Mouse (Mus musculus): ENCODE measurements at regions not wholly inside any gene's neighbourhood (a gene's known extent, or its start where the extent isn't known, plus 50 kb on each side); places are given as distances from the start of the nearest gene placed in this dataset.
"Not testable (repeated sequence)": the region's sequence is repeated elsewhere in the genome, so short reads cannot be mapped to it uniquely, and the experiment has no call there.

- H3K9ac ChIP-seq, result no peak overlapping the region
- no peaks in the 10 kb centered on the region for H3K9me3 ChIP-seq
- H3K4me2 ChIP-seq (replicated peaks), result no peak overlapping the region
- no peaks in the 10 kb centered on the region for H3K27me3 ChIP-seq (replicated peaks)
- ATAC-seq (ENCODE audit: low FRiP score, low read depth), result no peak
- 90% methylated on average over 3 of the region's 3 CpGs for WGBS
- no peak overlapping the region for H3K4me3 ChIP-seq
- no peaks in the 10 kb centered on the region for H3K36me3 ChIP-seq
- H3K27ac ChIP-seq, result no peak overlapping the region
- H3K4me1 ChIP-seq, result no peaks in the 10 kb centered on the region
These were observed 90.7 kb upstream of the Tcerg1l start for GRCm38 (mm10) chr7:138488201-138488720.

DNA sequence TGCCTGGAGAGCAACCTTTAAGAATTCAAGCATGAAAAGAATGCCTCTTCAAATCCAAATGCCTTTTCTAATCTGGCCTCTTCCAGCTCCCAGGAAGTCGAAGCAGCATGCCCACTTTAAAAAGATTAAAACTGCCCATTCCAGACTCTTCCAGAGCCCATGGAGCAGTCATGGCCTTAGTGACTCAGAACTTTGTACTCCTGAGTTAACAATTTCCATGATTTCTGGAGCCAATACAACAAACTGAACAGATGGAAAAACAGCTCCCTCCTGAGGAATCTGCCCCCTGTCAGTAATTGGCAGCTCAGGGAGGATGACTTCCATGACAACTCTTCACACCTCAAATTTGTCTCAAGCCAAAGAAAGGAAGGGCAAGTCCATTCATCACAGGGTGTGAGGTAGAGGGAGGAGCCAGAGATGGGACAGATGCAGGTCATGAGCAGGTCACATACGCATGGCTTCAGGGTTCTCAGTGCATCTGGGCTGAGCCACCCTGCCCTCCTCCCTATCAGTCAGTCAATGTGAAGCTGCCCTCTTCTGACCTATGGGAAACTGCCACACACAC, 75.4 kb upstream of the Tcerg1l start:
- Histone ChIP-seq H3K27me3 (replicated peaks) (no peaks in the 10 kb centered on the region), H3K9ac (no peak overlapping the region), H3K27ac (no peak overlapping the region), H3K4me3 (no peak overlapping the region), H3K9me3 (no peaks in the 10 kb centered on the region), H3K4me1 (no peaks in the 10 kb centered on the region), H3K4me2 (replicated peaks) (no peak overlapping the region), H3K36me3 (no peaks in the 10 kb centered on the region)
- no peak for ATAC-seq (ENCODE audit: low FRiP score, low read depth)
- WGBS, result 72% methylated on average over 2 of the region's 2 CpGs

DNA sequence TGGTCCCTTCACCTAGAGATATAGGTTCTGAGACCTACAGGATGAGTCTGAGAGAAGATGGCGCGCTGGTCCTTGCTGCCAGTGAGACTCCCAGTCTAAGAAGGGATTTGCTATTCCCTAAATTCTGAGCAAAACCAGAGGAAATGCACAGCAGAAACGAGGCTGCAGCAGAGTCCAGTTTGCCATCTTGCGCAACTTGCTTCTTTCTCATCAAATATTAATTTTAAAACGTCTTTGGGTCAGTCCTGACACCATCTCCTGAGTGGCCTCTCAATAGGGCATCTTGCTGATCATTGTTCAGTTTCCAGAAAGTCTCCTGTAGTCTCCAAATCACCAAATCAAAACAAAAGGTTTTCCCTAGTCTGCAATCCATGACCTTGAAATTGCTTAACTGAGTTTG, 74.8 kb upstream of the Tcerg1l start:
- no peak overlapping the region for H3K9ac ChIP-seq
- no peaks in the 10 kb centered on the region for H3K36me3 ChIP-seq
- no peaks in the 10 kb centered on the region for H3K27me3 ChIP-seq (replicated peaks)
- no peak overlapping the region for H3K4me3 ChIP-seq
- ATAC-seq (ENCODE audit: low FRiP score, low read depth), result no peak
- WGBS, result 88% methylated on average over 5 of the region's 5 CpGs
- no peak overlapping the region for H3K27ac ChIP-seq
- H3K4me2 ChIP-seq (replicated peaks), result no peak overlapping the region
- H3K9me3 ChIP-seq, result no peaks in the 10 kb centered on the region
- H3K4me1 ChIP-seq, result no peaks in the 10 kb centered on the region

DNA sequence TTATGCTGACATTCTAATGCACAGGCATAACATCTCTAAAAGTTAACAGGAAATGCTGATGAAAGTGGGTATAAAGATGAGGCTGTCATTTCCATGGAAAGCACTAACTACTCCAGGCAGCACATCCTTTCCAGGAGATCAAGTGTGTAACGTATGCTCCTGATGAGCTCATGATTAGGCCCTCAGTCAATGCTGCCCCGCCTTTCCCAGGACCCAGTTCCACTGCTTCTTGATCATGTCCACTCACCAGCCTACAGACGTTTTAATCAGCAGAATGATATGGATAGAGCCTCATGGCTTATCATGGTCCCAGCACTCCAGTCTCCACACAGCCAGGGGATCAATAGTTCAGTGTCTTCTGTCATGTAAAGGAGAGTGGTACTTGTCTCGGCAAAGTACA, 71.7 kb upstream of the Tcerg1l start:
- 86% methylated on average over 4 of the region's 4 CpGs for WGBS
- no peaks in the 10 kb centered on the region for H3K4me1 ChIP-seq

DNA sequence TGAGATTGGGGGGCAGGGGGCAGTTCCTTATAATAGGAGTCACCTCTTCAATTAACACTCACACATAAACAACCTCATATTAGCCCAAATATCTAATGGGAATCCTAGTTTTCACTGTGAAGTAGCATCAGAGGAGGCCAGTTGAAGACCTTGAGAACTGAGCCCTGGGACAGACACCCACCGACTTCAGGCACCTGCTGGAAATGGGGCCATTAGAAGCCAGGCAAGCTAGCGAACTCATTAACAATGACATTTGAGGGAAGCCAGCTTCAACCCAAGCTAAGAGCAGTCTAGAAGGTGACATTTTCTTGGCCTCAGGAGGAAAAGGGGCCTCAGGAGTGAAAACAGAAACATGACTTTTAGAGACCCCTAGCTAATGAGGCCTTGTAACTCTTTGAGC, 70.9 kb upstream of the Tcerg1l start:
- H3K4me1 ChIP-seq, result no peaks in the 10 kb centered on the region
- no peak overlapping the region for H3K4me3 ChIP-seq
- no peaks in the 10 kb centered on the region for H3K9me3 ChIP-seq
- no peak overlapping the region for H3K4me2 ChIP-seq (replicated peaks)
- H3K27me3 ChIP-seq (replicated peaks), result no peaks in the 10 kb centered on the region
- no peaks in the 10 kb centered on the region for H3K36me3 ChIP-seq
- WGBS, result 86% methylated on average over 2 of the region's 2 CpGs
- H3K27ac ChIP-seq, result no peak overlapping the region
- no peak overlapping the region for H3K9ac ChIP-seq
- no peak for ATAC-seq (ENCODE audit: low FRiP score, low read depth)

More for the DNA sequence above, 71.7 kb upstream of the Tcerg1l start:
- no peaks in the 10 kb centered on the region for H3K9me3 ChIP-seq
- H3K27ac ChIP-seq, result no peak overlapping the region
- H3K9ac ChIP-seq, result no peak overlapping the region
- H3K36me3 ChIP-seq, result no peaks in the 10 kb centered on the region
- no peak overlapping the region for H3K4me3 ChIP-seq
- H3K27me3 ChIP-seq (replicated peaks), result no peaks in the 10 kb centered on the region
- H3K4me2 ChIP-seq (replicated peaks), result no peak overlapping the region
- ATAC-seq (ENCODE audit: low FRiP score, low read depth), result no peak

GRCm38 (mm10) chr7:138467981-138468380, 70.5 kb upstream of the Tcerg1l start:
- H3K36me3 ChIP-seq, result no peaks in the 10 kb centered on the region

DNA sequence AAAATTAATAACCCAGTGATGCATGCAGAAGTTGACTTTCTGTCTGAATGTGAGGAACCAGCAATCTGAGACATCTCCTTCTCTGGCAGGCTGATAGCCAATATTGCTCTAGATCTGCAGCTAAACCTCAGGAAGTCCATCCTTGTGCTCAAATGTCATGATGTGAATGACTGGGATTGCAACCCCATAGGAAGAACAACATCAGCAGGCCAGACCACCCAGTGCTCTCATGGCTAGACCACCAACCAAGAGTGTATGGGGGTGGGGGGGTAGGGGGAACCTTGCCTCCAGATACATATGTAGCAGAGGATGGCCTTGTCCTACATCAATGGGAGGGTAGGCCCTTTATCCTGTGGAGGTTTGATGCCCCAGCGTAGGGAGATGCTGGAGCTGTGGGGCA, 69.9 kb upstream of the Tcerg1l start:
- H3K4me2 ChIP-seq (replicated peaks), result no peak overlapping the region
- no peaks in the 10 kb centered on the region for H3K4me1 ChIP-seq
- no peaks in the 10 kb centered on the region for H3K27me3 ChIP-seq (replicated peaks)
- WGBS, result 90% methylated on average over 1 of the region's 1 CpGs
- H3K36me3 ChIP-seq, result no peaks in the 10 kb centered on the region
- H3K4me3 ChIP-seq, result no peak overlapping the region
- H3K27ac ChIP-seq, result no peak overlapping the region
- no peak for ATAC-seq (ENCODE audit: low FRiP score, low read depth)
- H3K9ac ChIP-seq, result no peak overlapping the region
- no peaks in the 10 kb centered on the region for H3K9me3 ChIP-seq

More at GRCm38 (mm10) chr7:138467981-138468380, 70.5 kb upstream of the Tcerg1l start:
- Histone ChIP-seq H3K9ac (no peak overlapping the region), H3K27ac (no peak overlapping the region), H3K4me1 (no peaks in the 10 kb centered on the region), H3K4me3 (no peak overlapping the region), H3K27me3 (replicated peaks) (no peaks in the 10 kb centered on the region), H3K9me3 (no peaks in the 10 kb centered on the region), H3K4me2 (replicated peaks) (no peak overlapping the region)
- ATAC-seq (ENCODE audit: low FRiP score, low read depth), result no peak
- WGBS, result 77% methylated on average over 2 of the region's 2 CpGs

GRCm38 (mm10) chr7:138457964-138458363, 60.4 kb upstream of the Tcerg1l start:
- Histone ChIP-seq H3K9me3 (no peaks in the 10 kb centered on the region), H3K4me2 (replicated peaks) (no peak overlapping the region), H3K27ac (no peak overlapping the region), H3K9ac (no peak overlapping the region), H3K4me3 (no peak overlapping the region), H3K36me3 (no peaks in the 10 kb centered on the region), H3K27me3 (replicated peaks) (no peaks in the 10 kb centered on the region), H3K4me1 (0 out of 2 replicates have a peak, but pooled peaks cover 3% of the 10 kb centered on the region)
- 52% methylated on average over 7 of the region's 7 CpGs for WGBS
- no peak for ATAC-seq (ENCODE audit: low FRiP score, low read depth)

- Histone ChIP-seq H3K9me3 (no peaks in the 10 kb centered on the region), H3K27me3 (replicated peaks) (no peaks in the 10 kb centered on the region), H3K4me2 (replicated peaks) (no peak overlapping the region), H3K4me3 (no peak overlapping the region), H3K4me1 (0 out of 2 replicates have a peak, but pooled peaks cover 3% of the 10 kb centered on the region), H3K9ac (no peak overlapping the region), H3K27ac (no peak overlapping the region), H3K36me3 (no peaks in the 10 kb centered on the region)
- ATAC-seq (ENCODE audit: low FRiP score, low read depth), result no peak
- WGBS, result 90% methylated on average over 3 of the region's 3 CpGs
These were observed 57.8 kb upstream of the Tcerg1l start for GRCm38 (mm10) chr7:138455371-138455770.

DNA sequence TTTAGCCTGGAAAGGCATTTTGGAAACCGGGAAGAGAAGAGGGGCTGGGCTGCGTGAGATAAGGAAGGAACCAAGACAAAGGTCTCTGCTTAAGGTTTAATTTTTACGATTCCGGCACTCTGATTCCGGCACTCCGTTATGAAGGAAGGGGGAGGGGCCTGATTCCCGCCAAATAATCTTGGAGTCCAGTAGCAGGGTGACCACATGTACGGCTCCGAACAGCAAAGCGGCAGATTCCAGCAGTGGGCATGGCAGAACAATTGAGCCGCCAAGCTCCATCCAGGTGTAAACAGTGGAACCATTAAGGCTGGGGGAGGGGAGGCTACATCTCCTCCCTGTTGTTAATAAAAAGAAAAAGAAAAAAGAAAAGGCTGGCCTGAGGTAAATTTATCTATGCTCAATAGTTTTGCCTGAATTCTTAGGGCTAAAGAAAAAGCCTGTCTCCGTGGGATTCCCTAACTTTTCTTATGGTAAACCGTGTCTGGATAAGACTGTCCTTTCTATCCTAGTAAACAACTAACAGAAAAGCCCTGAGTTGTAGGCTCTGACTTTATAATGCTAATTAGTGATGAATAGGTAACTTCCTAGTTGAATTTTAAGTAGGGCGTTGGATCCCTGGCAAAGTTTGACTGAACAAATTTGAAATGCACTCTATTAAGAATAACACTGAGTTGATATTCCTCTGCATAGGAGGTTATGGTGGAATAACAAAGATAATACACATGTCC, 57.1 kb upstream of the Tcerg1l start:
- not testable (repeated sequence) for ATAC-seq (ENCODE audit: low FRiP score, low read depth); H3K4me2 ChIP-seq (replicated peaks); H3K4me1 ChIP-seq; H3K27ac ChIP-seq; H3K4me3 ChIP-seq; H3K27me3 ChIP-seq (replicated peaks); H3K9ac ChIP-seq; H3K36me3 ChIP-seq; H3K9me3 ChIP-seq
- WGBS, result 43% methylated on average over 14 of the region's 14 CpGs

DNA sequence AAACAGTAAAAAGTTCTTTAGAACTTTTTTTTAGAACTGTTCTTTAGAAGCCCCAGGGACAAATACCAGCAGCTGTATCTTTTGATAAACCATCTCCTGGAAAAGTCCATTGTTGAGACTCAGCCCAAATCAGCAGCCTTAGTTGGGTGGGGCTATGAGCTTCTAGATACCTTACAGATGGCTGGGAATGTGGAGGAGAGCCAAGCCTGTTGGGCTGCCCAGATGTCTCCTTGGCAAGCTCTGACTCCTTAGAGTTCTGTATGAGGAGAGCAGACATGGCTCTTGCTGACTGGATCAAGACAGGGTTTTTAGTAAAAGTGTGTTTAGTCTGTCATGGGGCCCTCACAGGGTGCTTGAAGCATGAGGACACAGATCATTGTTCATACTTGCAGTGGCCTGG, 53.8 kb upstream of the Tcerg1l start:
- ATAC-seq (ENCODE audit: low FRiP score, low read depth), result no peak
- no peaks in the 10 kb centered on the region for H3K27me3 ChIP-seq (replicated peaks)

GRCm38 (mm10) chr7:138448519-138448918, 51.0 kb upstream of the Tcerg1l start:
- ATAC-seq (ENCODE audit: low FRiP score, low read depth), result no peak
- Histone ChIP-seq H3K27ac (no peak overlapping the region), H3K4me1 (no peaks in the 10 kb centered on the region), H3K4me3 (no peak overlapping the region), H3K4me2 (replicated peaks) (no peak overlapping the region), H3K9me3 (no peaks in the 10 kb centered on the region), H3K36me3 (no peaks in the 10 kb centered on the region), H3K27me3 (replicated peaks) (no peaks in the 10 kb centered on the region), H3K9ac (no peak overlapping the region)
- WGBS, result 53% methylated on average over 7 of the region's 7 CpGs

More for the DNA sequence above, 53.8 kb upstream of the Tcerg1l start:
- Histone ChIP-seq H3K9ac (no peak overlapping the region), H3K4me2 (replicated peaks) (no peak overlapping the region), H3K36me3 (no peaks in the 10 kb centered on the region), H3K27ac (no peak overlapping the region), H3K4me3 (no peak overlapping the region), H3K4me1 (no peaks in the 10 kb centered on the region), H3K9me3 (no peaks in the 10 kb centered on the region)

All from neural tube, embryonic 12.5 days (tissue).